Mouse (Mus musculus) neural tube, embryonic 13.5 days (tissue): Measurements from ENCODE around the gene Emc10. TPM values are rescaled to one million over a fixed set of nuclear protein-coding genes. Genes with fewer than 3 reads are reported as not detected.
A peak's percentile ranks its signal among the peaks of the same experiment; 100 is the strongest.

Source experiments
- ATAC-seq: fragments of 200-750 bp; cut with Nextera tagmentation; 2 replicates; pipeline ENCODE4 v1.8.0; 2017; ENCODE audit warnings: low read depth, mild to moderate bottlenecking, moderate TSS enrichment, moderate library complexity
- H3K27ac ChIP-seq: fragments of 300-500 bp; sonication (generic); replicated peaks from 2 replicates; pipeline ENCODE4 v1.5.1; 2015; ENCODE audit warnings: moderate library complexity, mild to moderate bottlenecking, inconsistent platforms
- H3K27me3 ChIP-seq: fragments of 300-500 bp; sonication (generic); 2 replicates; pipeline ENCODE4 v1.6.1; 2015; ENCODE audit warnings: mild to moderate bottlenecking, inconsistent platforms
- H3K36me3 ChIP-seq: fragments of 300-500 bp; sonication (generic); 2 replicates; pipeline ENCODE4 v1.6.1; 2015; ENCODE audit warnings: mild to moderate bottlenecking, inconsistent platforms
- H3K4me1 ChIP-seq: fragments of 300-500 bp; sonication (generic); replicated peaks from 2 replicates; pipeline ENCODE4 v1.6.1; 2015; ENCODE audit warnings: inconsistent platforms
- H3K4me2 ChIP-seq: fragments of 300-500 bp; sonication (generic); 2 replicates; pipeline ENCODE4 v1.6.1; 2015; ENCODE audit warnings: inconsistent platforms, mild to moderate bottlenecking, moderate library complexity
- H3K4me3 ChIP-seq: fragments of 300-500 bp; sonication (generic); 2 replicates; pipeline ENCODE4 v1.5.1; 2015; ENCODE audit warnings: mild to moderate bottlenecking, inconsistent platforms
- H3K9ac ChIP-seq: fragments of 300-500 bp; sonication (generic); 2 replicates; pipeline ENCODE4 v1.6.1; 2015; ENCODE audit warnings: moderate library complexity, mild to moderate bottlenecking, inconsistent platforms
- H3K9me3 ChIP-seq: fragments of 300-500 bp; sonication (generic); 2 replicates; pipeline ENCODE4 v1.6.1; 2016; ENCODE audit warnings: inconsistent platforms
- WGBS: fragments of 180-500 bp; shearing (Covaris S2); methylation state at CpG from one replicate; pipeline ENCODE4 v1.1.7; 2015; 5-methylcytosine and 5-hydroxymethylcytosine counted together
- polyA plus RNA-seq: library from polyadenylated mRNA; unstranded; fragments of >200 nt; fragmentation: Nextera tagmentation; extraction: Ambion mirVana; gene quantifications from 2 replicates; pipeline ENCODE4 v1.2.1, GENCODE M21; 2015

Emc10 gene
- polyA plus RNA-seq, 1 experiment from 2014 or later, result 139 TPM

GRCm38 (mm10) chr7:44532918-44533745 lies 36.8 kb upstream of the Emc10 start:
- no peaks in the 10 kb centered on the region for H3K9me3 ChIP-seq
- no peak overlapping the region for H3K4me2 ChIP-seq
- no peak overlapping the region for H3K27ac ChIP-seq
- H3K27me3 ChIP-seq, result peaks cover 22% of the 10 kb centered on the region
- H3K9ac ChIP-seq, result no peak overlapping the region
- 88% methylated on average over 29 of the region's 29 CpGs for WGBS
- no peak overlapping the region for H3K4me3 ChIP-seq
- peaks cover 1% of the 10 kb centered on the region; the same call in 1 of the 2 replicates for H3K4me1 ChIP-seq
- H3K36me3 ChIP-seq, result peaks cover 35% of the 10 kb centered on the region
- ATAC-seq, result no peak

- 81% methylated on average over 4 of the region's 4 CpGs for WGBS
- no peak within 1 kb of the TSS for H3K27ac ChIP-seq
- no peak within 1 kb of the TSS for H3K4me2 ChIP-seq
- H3K4me1 ChIP-seq, result peaks cover 7% of the 10 kb centered on the region
- no peaks in the 10 kb centered on the region for H3K9me3 ChIP-seq
- H3K27me3 ChIP-seq, result peaks cover 30% of the 10 kb centered on the region
- no peak for ATAC-seq
- H3K36me3 ChIP-seq, result peaks cover 29% of the 10 kb centered on the region
- H3K4me3 ChIP-seq, result no peak within 1 kb of the TSS
- no peak within 1 kb of the TSS for H3K9ac ChIP-seq
Observed at GRCm38 (mm10) chr7:44531946-44532732, 35.8 kb upstream of the Emc10 start, which contains the start of gene Spib. Spib (minus strand) TSS chr7:44532071.

- no peak overlapping the region for H3K9ac ChIP-seq
- H3K36me3 ChIP-seq, result peaks cover 21% of the 10 kb centered on the region; the same call in 1 of the 2 replicates
- no peak overlapping the region for H3K4me2 ChIP-seq
- H3K4me3 ChIP-seq, result no peak overlapping the region
- H3K27ac ChIP-seq, result no peak overlapping the region
- H3K27me3 ChIP-seq, result peaks cover 39% of the 10 kb centered on the region
- 54% methylated on average over 5 of the region's 5 CpGs for WGBS
- peaks cover 7% of the 10 kb centered on the region for H3K4me1 ChIP-seq
- no peaks in the 10 kb centered on the region for H3K9me3 ChIP-seq
- no peak for ATAC-seq
Observed at GRCm38 (mm10) chr7:44531207-44531606, 34.9 kb upstream of the Emc10 start.

- 87% methylated on average over 3 of the region's 3 CpGs for WGBS
- peaks cover 46% of the 10 kb centered on the region for H3K27me3 ChIP-seq
- H3K4me2 ChIP-seq, result no peak overlapping the region
- H3K9me3 ChIP-seq, result no peaks in the 10 kb centered on the region
- no peak overlapping the region for H3K27ac ChIP-seq
- H3K4me3 ChIP-seq, result no peak overlapping the region
- H3K36me3 ChIP-seq, result peaks cover 14% of the 10 kb centered on the region; the same call in 1 of the 2 replicates
- H3K9ac ChIP-seq, result no peak overlapping the region
- peaks cover 7% of the 10 kb centered on the region for H3K4me1 ChIP-seq
- no peak for ATAC-seq
Observed at GRCm38 (mm10) chr7:44530507-44530906, 34.2 kb upstream of the Emc10 start.

GRCm38 (mm10) chr7:44529518-44529917 lies 33.2 kb upstream of the Emc10 start:
- H3K4me1 ChIP-seq, result peaks cover 12% of the 10 kb centered on the region
- H3K4me3 ChIP-seq, result no peak overlapping the region
- H3K27ac ChIP-seq, result no peak overlapping the region
- H3K9ac ChIP-seq, result no peak overlapping the region
- WGBS, result 68% methylated on average over 5 of the region's 5 CpGs
- no peak for ATAC-seq
- H3K9me3 ChIP-seq, result no peaks in the 10 kb centered on the region
- peaks cover 8% of the 10 kb centered on the region; the same call in 1 of the 2 replicates for H3K36me3 ChIP-seq
- H3K27me3 ChIP-seq, result peaks cover 56% of the 10 kb centered on the region
- no peak overlapping the region for H3K4me2 ChIP-seq

GRCm38 (mm10) chr7:44527483-44528398 lies 31.4 kb upstream of the Emc10 start:
- H3K27me3 ChIP-seq, result peaks cover 74% of the 10 kb centered on the region
- no peaks in the 10 kb centered on the region for H3K9me3 ChIP-seq
- H3K4me2 ChIP-seq, result peak overlapping the region; percentile 61
- no peaks in the 10 kb centered on the region for H3K36me3 ChIP-seq
- H3K4me3 ChIP-seq, result peak overlapping the region; percentile 32
- H3K27ac ChIP-seq, result no peak overlapping the region
- peak; percentile 42; the same call in 1 of the 2 replicates for ATAC-seq
- H3K4me1 ChIP-seq, result peaks cover 12% of the 10 kb centered on the region
- 5% methylated on average over 40 of the region's 40 CpGs for WGBS
- H3K9ac ChIP-seq, result peak overlapping the region; percentile 58

GRCm38 (mm10) chr7:44526414-44527154 lies 30.3 kb upstream of the Emc10 start:
- 90% methylated on average over 14 of the region's 14 CpGs for WGBS
- Histone ChIP-seq H3K4me2 (no peak overlapping the region), H3K27ac (no peak overlapping the region), H3K27me3 (peaks cover 86% of the 10 kb centered on the region), H3K36me3 (no peaks in the 10 kb centered on the region), H3K4me3 (no peak overlapping the region), H3K4me1 (peaks cover 15% of the 10 kb centered on the region), H3K9me3 (no peaks in the 10 kb centered on the region), H3K9ac (no peak overlapping the region)
- no peak for ATAC-seq

- H3K36me3 ChIP-seq, result no peaks in the 10 kb centered on the region
- WGBS, result 15% methylated on average over 22 of the region's 22 CpGs
- H3K27ac ChIP-seq, result no peak overlapping the region
- H3K9ac ChIP-seq, result peak overlapping the region; percentile 53
- H3K4me3 ChIP-seq, result no peak overlapping the region
- no peak for ATAC-seq
- peaks cover 17% of the 10 kb centered on the region for H3K4me1 ChIP-seq
- H3K9me3 ChIP-seq, result no peaks in the 10 kb centered on the region
- peak overlapping the region; percentile 30 for H3K4me2 ChIP-seq
- peaks cover 95% of the 10 kb centered on the region for H3K27me3 ChIP-seq
Observed at GRCm38 (mm10) chr7:44525126-44525832, 28.9 kb upstream of the Emc10 start.

GRCm38 (mm10) chr7:44524502-44524901 lies 28.2 kb upstream of the Emc10 start, which contains the start of gene Mybpc2:
Mybpc2 (minus strand) TSS chr7:44524656.
- Histone ChIP-seq H3K4me2 (peak within 1 kb of the TSS; percentile 30), H3K27ac (no peak within 1 kb of the TSS), H3K9ac (peak within 1 kb of the TSS; percentile 53), H3K9me3 (no peaks in the 10 kb centered on the region), H3K27me3 (peaks cover 88% of the 10 kb centered on the region), H3K4me1 (peaks cover 17% of the 10 kb centered on the region), H3K36me3 (no peaks in the 10 kb centered on the region), H3K4me3 (no peak within 1 kb of the TSS)
- WGBS, result 37% methylated on average over 12 of the region's 12 CpGs
- ATAC-seq, result no peak

GRCm38 (mm10) chr7:44523056-44523455 lies 26.7 kb upstream of the Emc10 start:
- no peaks in the 10 kb centered on the region for H3K36me3 ChIP-seq
- WGBS, result 75% methylated on average over 2 of the region's 2 CpGs
- ATAC-seq, result no peak

More at GRCm38 (mm10) chr7:44523056-44523455, 26.7 kb upstream of the Emc10 start:
- Histone ChIP-seq H3K9me3 (no peaks in the 10 kb centered on the region), H3K4me1 (peaks cover 15% of the 10 kb centered on the region), H3K27me3 (peaks cover 74% of the 10 kb centered on the region), H3K9ac (no peak overlapping the region), H3K4me2 (no peak overlapping the region), H3K27ac (no peak overlapping the region), H3K4me3 (no peak overlapping the region)
